Mouse (Mus musculus): Measurements from ENCODE around the gene Klhl22.

GRCm38 (mm10) chr16:17742810-17743209, 16.6 kb upstream of the Klhl22 start:
- no peak for TF ChIP-seq CTCF (conservative IDR thresholded peaks at IDR 0.05; ENCODE audit: low read length)
- no peak for TF ChIP-seq POU5F1 (IDR thresholded peaks at IDR 0.05; ENCODE audit: borderline replicate concordance, low read length)
- TF ChIP-seq NANOG (IDR thresholded peaks at IDR 0.05; ENCODE audit: borderline replicate concordance, low read length): no peak
